Mouse (Mus musculus) brain, embryonic 14.5 days (tissue): ENCODE measurements around the gene Pigg. TPM values are rescaled to one million over a fixed set of nuclear protein-coding genes. Genes with fewer than 3 reads are reported as not detected.

Experiments used
- DNase-seq: peaks from one replicate; pipeline ENCODE4 v3.0.0-alpha.2; 2011; ENCODE audit warnings: low read depth
- CTCF ChIP-seq: fragments of 200-500 bp; IDR thresholded peaks from 2 replicates; pipeline ENCODE4 v1.5.1; 2012; ENCODE audit warnings: inconsistent platforms, mild to moderate bottlenecking, moderate library complexity, borderline replicate concordance; ENCODE audit not compliant: insufficient read depth, insufficient read length; ENCODE audit errors: extremely low read depth
- POLR2A ChIP-seq: fragments of 200-500 bp; IDR thresholded peaks from 2 replicates; pipeline ENCODE4 v1.6.1; 2012; ENCODE audit warnings: mild to moderate bottlenecking, inconsistent platforms, borderline replicate concordance; ENCODE audit not compliant: poor library complexity, insufficient read depth, insufficient read length, severe bottlenecking; ENCODE audit errors: extremely low read depth
- polyA plus RNA-seq: library from polyadenylated mRNA; depleted of rRNA; stranded (reverse); fragments of >200 nt; gene quantifications from 2 replicates; pipeline ENCODE4 v1.2.3, GENCODE M21; 2012

Gene Pigg
- polyA plus RNA-seq, 1 experiment = 6.0 TPM

DNA sequence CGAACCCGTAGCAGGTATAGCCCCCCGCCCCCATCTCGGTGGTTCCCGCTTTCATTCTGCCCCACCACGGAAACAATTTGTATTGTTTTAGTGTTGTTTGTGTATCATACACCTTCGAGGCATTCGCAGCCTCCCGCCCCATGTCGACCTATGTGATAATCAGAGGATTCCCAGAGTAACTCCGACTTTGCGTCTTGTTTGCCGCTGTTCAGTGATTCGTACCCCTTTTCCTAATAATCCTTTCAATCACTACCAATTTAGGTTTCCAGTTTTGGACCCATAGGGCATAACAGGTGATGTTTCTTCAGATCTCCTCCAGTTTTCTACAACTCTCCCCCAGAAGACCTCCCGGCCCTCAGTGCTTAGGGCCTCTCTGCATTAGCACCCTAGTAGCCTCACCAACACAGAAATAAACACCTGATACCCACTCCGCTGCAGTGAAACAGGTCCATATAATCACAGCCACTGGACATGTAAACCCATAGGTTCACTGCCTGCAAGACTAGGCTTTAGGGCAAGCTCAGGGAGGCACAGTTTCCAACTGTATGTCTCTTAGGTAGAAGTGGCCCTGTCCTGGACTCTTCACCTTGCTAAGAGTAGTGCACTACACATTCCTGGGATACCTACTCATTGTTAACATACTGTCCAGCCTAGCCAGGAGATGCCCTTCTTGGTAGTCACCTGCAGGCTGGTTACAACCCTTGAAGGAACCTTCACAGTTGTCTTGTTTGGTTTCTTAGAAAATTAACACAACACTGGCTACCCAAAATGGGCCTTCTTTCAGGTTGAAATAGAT lies 854 bp downstream of the Pigg start:
- TF ChIP-seq CTCF = no peak
- no peak for DNase-seq

DNA sequence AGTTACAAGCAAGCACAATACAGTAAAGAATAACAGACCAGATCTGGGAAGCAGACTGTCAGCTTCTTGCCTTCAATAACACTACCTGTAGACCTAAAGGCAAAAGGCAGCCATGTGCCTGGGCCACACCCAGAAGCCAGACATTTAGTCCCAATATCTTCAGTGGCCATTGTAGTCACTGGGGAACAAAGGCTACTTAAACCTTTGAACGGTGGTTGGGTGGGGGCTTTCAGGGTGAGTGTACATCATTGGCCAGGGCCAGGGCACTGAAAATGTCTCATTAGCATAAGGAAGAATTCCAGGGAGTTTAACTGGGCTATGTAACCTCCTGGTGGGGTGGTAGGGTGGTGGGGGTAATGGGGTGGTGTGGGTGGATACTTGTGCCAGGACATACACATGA lies 18.6 kb downstream of the Pigg start:
- no peak for TF ChIP-seq CTCF
- TF ChIP-seq POLR2A = no peak
- no peak for DNase-seq

DNA sequence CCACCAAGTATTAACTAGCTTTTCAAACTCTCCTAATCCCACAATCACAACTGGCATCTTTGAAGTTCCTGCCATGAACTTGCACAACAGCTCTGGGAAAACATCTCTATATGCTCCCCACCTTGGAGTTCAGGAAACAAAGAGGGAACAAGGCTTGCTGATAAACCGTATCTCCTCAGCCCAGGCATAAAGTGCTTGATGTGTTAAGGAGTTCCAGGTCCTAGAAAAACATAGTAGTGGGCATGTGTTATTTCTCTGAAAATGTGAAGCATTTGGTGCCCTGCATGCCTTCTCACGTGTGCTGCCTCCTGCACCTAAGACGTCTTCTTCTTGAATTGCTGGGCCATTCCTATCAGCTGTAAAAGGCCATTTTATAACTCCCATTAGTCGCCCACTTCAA lies 25.0 kb downstream of the Pigg start:
- DNase-seq = no peak
- TF ChIP-seq POLR2A = no peak
- no peak for TF ChIP-seq CTCF

GRCm38 (mm10) chr5:108338049-108338448 lies 25.6 kb downstream of the Pigg start:
- TF ChIP-seq POLR2A (no peak), CTCF (no peak)
- DNase-seq = no peak

- DNase-seq = no peak
- TF ChIP-seq POLR2A = no peak
- TF ChIP-seq CTCF = no peak
Observed at GRCm38 (mm10) chr5:108343680-108344170, 31.3 kb downstream of the Pigg start.

GRCm38 (mm10) chr5:108345313-108346071 lies 33.1 kb downstream of the Pigg start:
- TF ChIP-seq CTCF (no peak), POLR2A (no peak)
- no peak for DNase-seq

- no peak for TF ChIP-seq POLR2A
- TF ChIP-seq CTCF = no peak
- DNase-seq = no peak
Observed at GRCm38 (mm10) chr5:108347843-108348242, 35.4 kb downstream of the Pigg start.

GRCm38 (mm10) chr5:108349511-108350148 lies 37.2 kb downstream of the Pigg start:
- no peak for DNase-seq
- TF ChIP-seq POLR2A = no peak
- no peak for TF ChIP-seq CTCF

DNA sequence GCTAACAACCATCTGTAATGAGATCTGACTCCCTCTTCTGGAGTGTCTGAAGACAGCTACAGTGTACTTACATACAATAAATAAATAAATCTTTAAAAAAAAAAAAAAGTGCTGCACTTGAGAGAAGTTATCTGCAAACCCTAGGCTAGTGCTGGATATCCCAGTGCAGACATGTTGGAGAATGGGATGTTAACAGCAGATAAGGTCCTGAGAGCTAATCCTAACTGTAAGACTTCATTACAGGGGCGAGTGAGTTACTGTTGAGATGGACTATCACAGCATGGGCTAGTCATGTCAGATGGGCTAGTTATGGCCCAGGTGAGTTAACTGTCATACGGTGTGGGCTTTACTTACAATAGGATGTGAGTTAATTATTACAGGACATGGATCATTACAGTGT lies 41.6 kb downstream of the Pigg start:
- DNase-seq = no peak
- TF ChIP-seq CTCF = no peak
- TF ChIP-seq POLR2A = no peak

DNA sequence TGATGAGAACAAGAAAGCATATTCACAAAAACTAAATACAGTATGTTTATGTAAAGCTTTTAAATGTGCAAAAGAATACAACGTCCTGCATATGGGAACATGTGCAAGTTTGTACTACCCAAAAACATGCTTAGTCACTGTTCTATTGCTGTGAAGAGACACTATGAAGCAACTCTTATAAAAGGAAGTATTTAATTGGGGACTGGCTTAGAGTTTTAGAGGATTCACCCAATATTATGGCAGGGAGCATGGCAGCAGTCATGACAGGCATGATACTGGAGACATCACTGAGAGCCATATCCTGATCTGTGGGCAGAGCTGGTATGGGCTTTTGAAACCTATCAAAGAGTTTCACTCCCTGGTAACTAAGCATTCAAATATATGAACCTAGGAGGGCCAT lies 45.5 kb downstream of the Pigg start:
- DNase-seq = no peak
- no peak for TF ChIP-seq POLR2A
- no peak for TF ChIP-seq CTCF

DNA sequence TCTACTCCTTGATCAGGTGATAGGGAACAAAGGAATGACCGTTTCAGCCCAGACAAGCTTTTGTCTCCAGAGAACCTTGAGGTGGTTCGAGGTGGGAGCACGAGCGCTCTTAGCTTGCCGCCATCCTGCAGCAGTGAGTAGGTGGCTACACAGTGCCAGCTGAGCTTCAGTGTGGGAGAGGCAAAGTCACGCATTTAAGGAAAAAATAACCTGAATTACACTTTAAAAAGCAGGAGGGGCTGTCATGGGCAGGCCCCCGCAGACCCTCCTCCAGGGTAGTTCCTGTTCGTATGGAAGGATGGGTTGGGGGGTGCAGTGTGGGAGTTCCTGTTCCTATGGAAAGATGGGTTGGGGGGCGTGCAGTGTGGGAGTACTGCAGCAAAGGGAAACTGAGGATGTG lies 47.1 kb downstream of the Pigg start:
- TF ChIP-seq CTCF = no peak
- no peak for TF ChIP-seq POLR2A
- no peak for DNase-seq
